Mouse (Mus musculus) megakaryocyte-erythroid progenitor cell, adult 5-6 weeks (primary cell): ENCODE measurements around the gene Krtap5-1. TPM values are rescaled to one million over a fixed set of nuclear protein-coding genes. Genes with fewer than 3 reads are reported as not detected.
"Not testable (repeated sequence)": the region's sequence is repeated elsewhere in the genome, so short reads cannot be mapped to it uniquely, and the experiment has no call there.

ENCODE experiments used
- ATAC-seq: replicated peaks from 2 replicates; pipeline ENCODE4 v1.8.0; 2016; ENCODE audit warnings: mild to moderate bottlenecking, inconsistent platforms; ENCODE audit not compliant: severe bottlenecking, poor library complexity, low FRiP score, low TSS enrichment
- total RNA-seq, 2 experiments: library from RNA; stranded (forward) in 1 of 2; stranded (reverse) in 1 of 2; fragments of 200-1000, 215-1000 nt in 1 of 2; fragments of >200 nt in 1 of 2; fragmentation: Nextera tagmentation in 1 of 2; gene quantifications; 2 replicates each; pipeline ENCODE4 v1.2.3; 2014 to 2017

Krtap5-1 gene
- total RNA-seq, 2 experiments from 2014 or later = not detected

- not testable (repeated sequence) for ATAC-seq
Observed at GRCm38 (mm10) chr7:142303929-142304328, 7.0 kb upstream of the Krtap5-1 start.

DNA sequence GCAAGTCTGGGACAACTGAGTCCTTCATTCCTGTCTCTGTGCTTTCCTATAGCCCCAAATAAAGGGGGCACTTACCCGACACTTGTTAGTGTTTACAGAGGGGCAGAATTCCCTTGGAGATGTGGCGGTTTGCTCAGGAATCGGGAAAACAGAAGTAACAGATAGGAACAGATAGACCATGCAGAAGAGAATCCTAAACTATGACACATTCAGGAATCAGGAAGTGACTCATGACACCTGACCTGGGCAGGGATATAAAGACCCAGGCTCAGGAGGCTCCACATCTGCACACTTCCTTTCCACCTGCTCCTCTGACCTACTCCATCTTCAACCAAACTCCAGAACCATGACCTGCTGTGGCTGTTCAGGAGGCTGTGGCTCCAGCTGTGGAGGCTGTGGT is 6.3 kb upstream of the Krtap5-1 start, which contains the start of gene Krtap5-4:
Krtap5-4 (plus strand) TSS at position 301 of the 400 bp plus-strand sequence.
- ATAC-seq = no peak

DNA sequence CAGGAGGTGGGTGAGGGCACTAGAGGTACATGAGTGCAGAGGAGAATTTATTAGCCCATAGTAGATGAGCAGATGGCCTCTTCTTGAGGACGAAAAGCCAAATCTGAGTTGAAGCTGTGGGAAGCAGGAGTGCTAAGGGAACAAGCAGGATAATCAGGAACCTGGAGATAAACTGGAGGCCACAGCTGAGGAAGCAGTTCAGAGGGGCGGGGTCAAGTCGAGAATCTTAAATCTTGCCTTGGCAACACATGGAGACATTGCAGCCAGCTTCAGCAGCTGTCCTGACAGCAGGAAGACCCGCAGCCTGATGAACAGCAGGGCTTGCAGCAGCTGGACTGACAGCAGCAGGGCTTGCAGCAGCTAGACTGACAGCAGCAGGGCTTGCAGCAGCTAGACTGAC is 810 bp downstream of the Krtap5-1 start:
- ATAC-seq = not testable (repeated sequence)

DNA sequence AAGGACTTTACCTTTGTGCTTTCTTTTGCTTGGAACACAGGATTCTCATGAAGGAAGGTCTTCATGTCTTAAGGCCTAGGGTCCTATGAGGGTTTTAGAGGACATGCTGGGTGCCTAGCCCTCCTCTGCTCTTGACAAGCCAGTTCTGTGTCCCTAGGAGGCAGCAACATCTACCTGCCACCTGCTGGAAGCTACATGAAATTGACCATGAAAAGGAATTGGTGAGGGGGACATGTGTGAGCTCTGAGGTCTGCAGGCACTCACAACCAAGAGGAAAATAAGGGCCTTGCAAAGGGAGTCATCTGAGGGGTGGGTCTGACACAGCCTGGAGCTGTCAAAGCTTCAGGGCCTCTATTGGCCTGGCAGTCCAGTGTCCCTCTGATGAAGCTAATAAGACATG is 1.5 kb downstream of the Krtap5-1 start:
- 0 out of 2 replicates have a peak, but pooled peaks have one; percentile 43 for ATAC-seq

DNA sequence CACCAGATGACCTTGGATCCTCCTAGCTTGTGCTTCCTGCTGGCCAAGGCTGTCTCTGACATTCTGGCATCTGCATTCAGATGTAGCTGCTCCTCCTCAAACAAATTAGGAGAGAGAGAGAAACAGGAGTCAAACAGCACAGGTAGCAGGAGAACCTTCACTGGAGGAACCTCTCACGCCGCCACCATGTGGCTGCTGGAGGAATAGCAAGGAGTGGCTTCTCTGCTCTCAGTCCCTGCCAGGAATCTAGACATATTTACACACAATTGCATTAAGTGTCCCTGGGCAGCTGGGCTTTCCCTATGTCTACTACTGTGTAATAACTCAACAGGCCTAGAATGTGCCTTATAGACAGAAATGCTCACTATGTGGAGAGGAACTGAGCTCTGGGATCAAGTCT is 3.1 kb downstream of the Krtap5-1 start:
- peak; percentile 92 for ATAC-seq

DNA sequence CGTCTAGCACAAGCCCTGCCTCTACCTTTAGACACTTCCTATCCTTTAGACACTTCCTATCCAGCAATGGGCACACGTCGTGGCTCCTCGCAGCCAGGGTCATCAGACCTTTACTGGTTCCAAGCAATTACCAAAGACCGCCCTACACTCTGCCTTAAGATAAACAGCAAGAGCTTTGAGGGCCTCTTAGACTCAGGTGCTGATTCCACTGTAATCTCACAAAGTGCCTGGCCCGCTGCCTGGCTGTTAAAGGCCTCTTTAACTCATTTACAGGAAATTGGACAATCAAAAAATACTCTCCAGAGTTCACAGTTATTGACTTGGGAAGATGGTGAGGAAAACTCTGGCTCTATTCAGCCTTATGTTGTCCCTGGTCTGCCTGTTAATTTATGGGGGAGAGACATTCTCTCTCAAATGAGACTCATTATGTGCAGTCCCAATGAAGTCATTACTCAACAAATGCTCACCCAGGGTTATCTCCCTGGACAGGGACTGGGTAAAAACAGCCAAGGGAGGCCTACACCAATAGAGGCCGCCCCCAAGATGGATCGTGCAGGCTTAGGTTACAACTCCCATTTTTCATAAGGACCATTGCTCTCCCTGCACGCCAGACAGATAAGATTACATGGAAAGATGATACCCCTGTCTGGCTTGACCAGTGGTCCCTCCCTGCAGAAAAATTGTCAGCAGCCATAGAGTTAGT is 10.9 kb downstream of the Krtap5-1 start:
- ATAC-seq = not testable (repeated sequence)

GRCm38 (mm10) chr7:142285130-142285835 is 11.6 kb downstream of the Krtap5-1 start:
- peak; percentile 51 for ATAC-seq

- peak; percentile 70 for ATAC-seq
Observed at GRCm38 (mm10) chr7:142284615-142285080, 12.3 kb downstream of the Krtap5-1 start.

- peak; percentile 86 for ATAC-seq
Observed at GRCm38 (mm10) chr7:142284023-142284591, 12.8 kb downstream of the Krtap5-1 start.

DNA sequence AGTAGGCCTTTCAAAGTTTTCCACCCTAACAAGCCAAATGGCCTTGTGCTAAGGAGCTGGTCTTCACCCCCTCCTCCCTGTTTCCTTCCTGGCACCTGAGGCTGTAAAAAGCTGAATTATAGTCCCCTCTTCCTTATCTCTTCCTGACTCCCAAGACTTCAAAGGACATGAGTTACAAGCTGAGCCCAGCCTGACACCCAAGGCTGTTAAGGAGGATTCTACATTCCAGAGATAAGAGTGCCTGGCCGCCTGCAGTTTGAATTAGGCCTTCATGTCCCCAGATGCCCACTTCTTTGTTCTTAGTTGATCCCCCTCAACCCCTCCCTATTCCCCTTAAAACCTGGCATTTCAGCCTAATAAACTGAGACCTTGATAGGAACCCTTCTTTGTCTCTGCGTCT is 14.1 kb downstream of the Krtap5-1 start:
- not testable (repeated sequence) for ATAC-seq

DNA sequence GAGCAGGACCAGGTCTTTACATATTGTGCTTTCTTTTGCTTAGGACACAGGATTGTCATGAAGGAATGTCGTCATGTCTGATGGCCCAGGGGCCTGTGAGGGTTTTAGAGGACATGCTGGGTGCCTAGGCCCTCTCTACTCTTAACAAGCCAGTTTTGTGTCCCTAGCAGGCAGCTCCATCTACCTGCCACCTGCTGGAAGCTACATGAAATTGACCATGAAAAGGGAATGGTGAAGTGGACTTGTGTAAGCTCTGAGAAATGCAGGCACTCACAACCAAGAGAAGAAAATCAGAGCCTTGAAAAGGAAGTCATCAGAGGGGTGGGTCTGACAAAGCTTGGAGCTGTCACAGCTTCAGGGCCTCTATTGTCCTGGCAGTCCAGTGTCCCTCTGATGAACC is 17.6 kb downstream of the Krtap5-1 start:
- not testable (repeated sequence) for ATAC-seq

GRCm38 (mm10) chr7:142278183-142278582 is 18.7 kb downstream of the Krtap5-1 start:
- ATAC-seq = peak; percentile 86

GRCm38 (mm10) chr7:142274263-142274662 is 22.7 kb downstream of the Krtap5-1 start, which contains the start of gene Gm4559:
Gene Gm4559, minus strand, starts transcription at chr7:142274363.
- not testable (repeated sequence) for ATAC-seq

- not testable (repeated sequence) for ATAC-seq
Observed at GRCm38 (mm10) chr7:142258254-142258653, 38.7 kb downstream of the Krtap5-1 start, which contains the start of gene Gm2431. Gene Gm2431, minus strand, starts transcription at chr7:142258354.

DNA sequence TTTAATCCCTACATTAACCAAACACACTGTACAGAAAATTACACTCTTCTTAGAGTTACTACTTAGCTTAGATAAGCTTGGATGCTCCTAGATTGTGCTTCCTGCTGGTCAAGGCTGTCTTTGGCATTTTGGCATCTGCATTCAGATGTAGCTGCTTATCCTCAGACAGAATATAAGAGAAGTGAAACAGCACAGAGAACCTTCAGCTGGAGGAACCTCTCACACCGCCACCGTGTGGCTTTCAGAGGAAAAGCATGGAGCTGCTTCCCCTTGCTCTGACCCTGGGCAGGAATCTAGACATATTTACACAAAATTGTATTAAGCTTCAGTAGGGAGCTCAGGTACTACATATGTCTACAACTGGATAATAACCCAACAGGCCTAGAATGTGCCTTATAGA is 41.4 kb downstream of the Krtap5-1 start:
- ATAC-seq = peak; percentile 77; the same call in 1 of the 2 replicates

DNA sequence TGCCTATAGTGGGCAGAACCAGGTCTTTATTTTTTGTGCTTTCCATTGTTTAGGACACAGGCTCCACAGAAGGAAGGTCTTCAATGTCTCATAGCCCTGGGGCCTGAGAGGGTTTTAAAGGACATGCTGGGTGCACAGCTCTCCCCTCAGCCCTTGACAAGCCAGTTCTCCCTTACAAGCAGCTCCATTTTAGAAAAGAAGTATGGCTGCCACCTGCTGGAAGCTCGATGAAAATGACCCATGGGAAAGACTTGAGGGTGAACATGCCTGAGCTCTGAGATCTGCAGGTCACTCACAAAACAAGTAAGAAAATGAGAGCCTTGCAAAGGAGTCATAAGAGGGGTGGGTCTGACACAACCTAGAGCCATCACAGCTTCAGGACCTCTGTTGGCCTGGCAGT is 47.1 kb downstream of the Krtap5-1 start:
- peak; percentile 71 for ATAC-seq
